Mouse (Mus musculus): ENCODE results near the gene 3110082J24Rik.

The 3110082J24Rik gene

GRCm38 (mm10) chr5:30105668-30106300 lies at the start of gene 3110082J24Rik:
Gene 3110082J24Rik, minus strand, starts transcription at chr5:30106086.
- DNase-seq (ENCODE audit: low spot score) = peak; percentile 41

- DNase-seq (ENCODE audit: low spot score) = no peak
Observed at GRCm38 (mm10) chr5:30155395-30155792, 49.5 kb upstream of the 3110082J24Rik start.

GRCm38 (mm10) chr5:30154474-30155394 lies 48.8 kb upstream of the 3110082J24Rik start, which contains the start of the genes Hadha and Hadhb:
Gene Hadha, minus strand, starts transcription at chr5:30155162.
Gene Hadhb, plus strand, starts transcription at chr5:30155248.
- peak; percentile 97 for DNase-seq (ENCODE audit: low spot score)

- DNase-seq (ENCODE audit: low spot score) = no peak
Observed at GRCm38 (mm10) chr5:30154013-30154412, 48.1 kb upstream of the 3110082J24Rik start.

- DNase-seq (ENCODE audit: low spot score) = no peak
Observed at GRCm38 (mm10) chr5:30153222-30153621, 47.3 kb upstream of the 3110082J24Rik start.

- DNase-seq (ENCODE audit: low spot score) = no peak
Observed at GRCm38 (mm10) chr5:30152413-30152812, 46.5 kb upstream of the 3110082J24Rik start.

GRCm38 (mm10) chr5:30152007-30152406 lies 46.1 kb upstream of the 3110082J24Rik start:
- DNase-seq (ENCODE audit: low spot score) = no peak

GRCm38 (mm10) chr5:30148133-30148920 lies 42.4 kb upstream of the 3110082J24Rik start:
- DNase-seq (ENCODE audit: low spot score) = no peak

- no peak for DNase-seq (ENCODE audit: low spot score)
Observed at GRCm38 (mm10) chr5:30146526-30146925, 40.6 kb upstream of the 3110082J24Rik start.

- DNase-seq (ENCODE audit: low spot score) = no peak
Observed at GRCm38 (mm10) chr5:30138193-30138592, 32.3 kb upstream of the 3110082J24Rik start.

GRCm38 (mm10) chr5:30137271-30137670 lies 31.4 kb upstream of the 3110082J24Rik start:
- DNase-seq (ENCODE audit: low spot score) = no peak

- DNase-seq (ENCODE audit: low spot score) = no peak
Observed at GRCm38 (mm10) chr5:30135711-30136231, 29.9 kb upstream of the 3110082J24Rik start.

GRCm38 (mm10) chr5:30132173-30132572 lies 26.3 kb upstream of the 3110082J24Rik start:
- no peak for DNase-seq (ENCODE audit: low spot score)

GRCm38 (mm10) chr5:30131246-30131645 lies 25.4 kb upstream of the 3110082J24Rik start:
- no peak for DNase-seq (ENCODE audit: low spot score)

GRCm38 (mm10) chr5:30128680-30129079 lies 22.8 kb upstream of the 3110082J24Rik start:
- no peak for DNase-seq (ENCODE audit: low spot score)

GRCm38 (mm10) chr5:30127921-30128597 lies 22.2 kb upstream of the 3110082J24Rik start:
- peak; percentile 32 for DNase-seq (ENCODE audit: low spot score)

- no peak for DNase-seq (ENCODE audit: low spot score)
Observed at GRCm38 (mm10) chr5:30126756-30127155, 20.9 kb upstream of the 3110082J24Rik start.

- no peak for DNase-seq (ENCODE audit: low spot score)
Observed at GRCm38 (mm10) chr5:30125587-30125986, 19.7 kb upstream of the 3110082J24Rik start.

GRCm38 (mm10) chr5:30122481-30122880 lies 16.6 kb upstream of the 3110082J24Rik start:
- DNase-seq (ENCODE audit: low spot score) = no peak

- DNase-seq (ENCODE audit: low spot score) = no peak
Observed at GRCm38 (mm10) chr5:30120106-30120505, 14.2 kb upstream of the 3110082J24Rik start.

- no peak for DNase-seq (ENCODE audit: low spot score)
Observed at GRCm38 (mm10) chr5:30119163-30119562, 13.3 kb upstream of the 3110082J24Rik start.
